Mouse (Mus musculus): ENCODE measurements at regions not wholly inside any gene's neighbourhood (a gene's known extent, or its start where the extent isn't known, plus 50 kb on each side); places are given as distances from the start of the nearest gene placed in this dataset.

- TF ChIP-seq POLR2A (IDR thresholded peaks at IDR 0.05; ENCODE audit: borderline replicate concordance, insufficient read depth, low read length), result no peak
- TF ChIP-seq CTCF (IDR thresholded peaks at IDR 0.05; ENCODE audit: borderline replicate concordance, insufficient read depth, low read depth, low read length), result peak; percentile 17; the same call in 1 of the 2 replicates
Measured at GRCm38 (mm10) chr1:52306892-52307291, 73.9 kb upstream of the Gls start.
